Mouse (Mus musculus): ENCODE measurements around the gene 1700020D05Rik. TPM values are rescaled to one million over a fixed set of nuclear protein-coding genes. Genes with fewer than 3 reads are reported as not detected.

1700020D05Rik gene
- polyA plus RNA-seq, 1 experiment, result 1.5 TPM

DNA sequence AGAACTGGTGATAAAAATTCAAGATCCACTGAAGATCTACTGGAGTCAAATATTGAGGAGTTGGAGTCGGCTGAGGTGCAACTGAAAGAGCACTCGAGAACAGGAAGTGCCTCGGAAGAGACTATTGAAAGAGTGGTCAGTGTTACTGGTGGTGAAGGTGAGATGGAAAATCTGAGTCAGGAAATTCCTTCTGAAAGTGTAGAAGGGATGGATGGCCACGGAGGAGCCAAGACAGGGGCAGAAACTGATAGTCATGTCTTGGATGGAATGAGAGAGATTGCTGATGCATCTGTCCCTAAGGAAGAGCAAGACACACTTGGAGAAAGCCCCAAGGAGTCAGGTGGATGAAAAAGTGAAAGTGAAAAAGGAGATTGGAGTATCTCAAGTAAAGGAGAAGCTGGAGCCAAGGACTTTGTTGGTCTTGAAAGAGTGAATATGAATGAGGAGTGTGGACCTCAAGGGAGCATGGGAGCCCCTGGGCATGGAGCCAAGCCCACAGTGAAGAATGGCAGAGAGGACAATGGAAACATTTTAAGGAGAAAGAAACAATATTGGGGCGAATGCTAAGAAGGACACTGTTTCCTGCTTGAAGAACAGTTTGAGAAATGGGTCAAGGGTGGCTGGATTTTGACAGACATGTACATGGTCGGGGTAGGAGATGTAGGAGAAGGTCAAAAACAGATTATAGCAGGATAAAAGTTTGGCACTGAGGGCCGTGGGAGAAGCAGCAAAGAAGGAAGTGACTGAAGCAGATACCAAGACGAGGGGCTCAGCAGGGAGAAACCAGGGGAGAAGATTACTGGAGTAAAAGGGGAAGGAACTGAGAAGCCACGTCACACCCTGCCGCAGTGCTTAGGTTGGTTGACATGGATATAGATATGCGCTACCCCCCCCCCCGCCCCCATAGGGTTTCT lies 8.8 kb upstream of the 1700020D05Rik start:
- peaks cover 7% of the 10 kb centered on the region; the same call in 1 of the 2 replicates for H3K4me1 ChIP-seq (ENCODE audit: control insufficient read depth, insufficient read depth, insufficient read length)
- H3K36me3 ChIP-seq (ENCODE audit: control insufficient read depth, insufficient read depth, low read length), result no peaks in the 10 kb centered on the region
- WGBS, result 5% methylated on average over 12 of the region's 12 CpGs
- TF ChIP-seq CTCF (IDR thresholded peaks at IDR 0.05; ENCODE audit: extremely low read depth, insufficient read depth, insufficient read length, insufficient replicate concordance), result no peak
- TF ChIP-seq POLR2A (IDR thresholded peaks at IDR 0.05; ENCODE audit: low read depth, low read length), result no peak
- peak overlapping the region; percentile 65 for H3K27ac ChIP-seq (ENCODE audit: insufficient read depth, low read length)
- H3K4me3 ChIP-seq (ENCODE audit: extremely low read depth, insufficient read depth, insufficient read length), result peak overlapping the region; percentile 34
- peak; percentile 39 to 51 for DNase-seq (ENCODE audit: low read depth in 1 of 2, low spot score in 2 of 2)
- H3K27me3 ChIP-seq (ENCODE audit: control insufficient read depth, insufficient read depth, low read length), result no peaks in the 10 kb centered on the region

DNA sequence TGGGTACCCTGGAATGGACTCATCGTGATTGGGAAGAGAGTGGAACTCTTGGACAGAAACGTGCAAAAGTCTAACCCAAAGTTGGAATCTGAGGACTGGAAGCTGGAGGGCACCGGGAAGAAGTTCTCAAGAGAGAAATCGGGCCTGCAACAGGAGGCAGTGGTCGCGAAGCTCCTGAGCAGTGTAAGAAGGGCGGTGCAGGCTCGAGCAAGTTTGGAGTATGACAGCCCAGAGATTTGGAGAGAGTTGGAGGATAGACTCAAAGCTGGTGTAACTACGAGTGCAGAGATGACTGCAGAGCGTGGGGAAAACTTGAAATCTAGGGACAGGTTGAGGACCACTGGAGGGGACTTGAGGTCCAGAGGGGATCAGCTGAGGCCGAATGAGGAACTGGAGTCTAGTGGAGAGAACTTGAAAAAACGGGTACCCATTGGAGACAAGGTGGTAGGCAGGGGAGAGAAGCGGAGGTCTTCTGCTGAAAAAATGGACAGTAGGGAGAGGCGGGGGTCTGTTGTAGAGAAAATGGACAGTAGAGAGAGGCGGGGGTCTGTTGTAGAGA lies 7.6 kb upstream of the 1700020D05Rik start:
- 15% methylated on average over 15 of the region's 15 CpGs for WGBS
- TF ChIP-seq POLR2A (IDR thresholded peaks at IDR 0.05; ENCODE audit: low read depth, low read length) (no peak), CTCF (IDR thresholded peaks at IDR 0.05; ENCODE audit: extremely low read depth, insufficient read depth, insufficient read length, insufficient replicate concordance) (no peak)
- Histone ChIP-seq H3K4me3 (ENCODE audit: extremely low read depth, insufficient read depth, insufficient read length) (peak overlapping the region; percentile 65), H3K36me3 (ENCODE audit: control insufficient read depth, insufficient read depth, low read length) (no peaks in the 10 kb centered on the region), H3K4me1 (ENCODE audit: control insufficient read depth, insufficient read depth, insufficient read length) (peaks cover 7% of the 10 kb centered on the region; the same call in 1 of the 2 replicates), H3K27me3 (ENCODE audit: control insufficient read depth, insufficient read depth, low read length) (no peaks in the 10 kb centered on the region), H3K27ac (ENCODE audit: insufficient read depth, low read length) (peak overlapping the region; percentile 50)
- no peak for DNase-seq (ENCODE audit: low read depth in 1 of 2, low spot score in 2 of 2)

GRCm38 (mm10) chr19:5510031-5511026 lies 6.7 kb upstream of the 1700020D05Rik start, which contains the start of gene Snx32:
Gene Snx32, minus strand, starts transcription at chr19:5510538.
- H3K27me3 ChIP-seq (ENCODE audit: control insufficient read depth, insufficient read depth, low read length), result no peaks in the 10 kb centered on the region
- peak within 1 kb of the TSS; percentile 65 for H3K4me3 ChIP-seq (ENCODE audit: extremely low read depth, insufficient read depth, insufficient read length)
- peak within 1 kb of the TSS; percentile 50 for H3K27ac ChIP-seq (ENCODE audit: insufficient read depth, low read length)
- H3K36me3 ChIP-seq (ENCODE audit: control insufficient read depth, insufficient read depth, low read length), result no peaks in the 10 kb centered on the region
- WGBS, result 3% methylated on average over 47 of the region's 47 CpGs
- H3K4me1 ChIP-seq (ENCODE audit: control insufficient read depth, insufficient read depth, insufficient read length), result peaks cover 7% of the 10 kb centered on the region; the same call in 1 of the 2 replicates
- peak; percentile 11; the same call in 1 of the 2 replicates for TF ChIP-seq POLR2A (IDR thresholded peaks at IDR 0.05; ENCODE audit: low read depth, low read length)
- no peak for TF ChIP-seq CTCF (IDR thresholded peaks at IDR 0.05; ENCODE audit: extremely low read depth, insufficient read depth, insufficient read length, insufficient replicate concordance)
- peak; percentile 98 for DNase-seq (ENCODE audit: low read depth in 1 of 2, low spot score in 2 of 2)

DNA sequence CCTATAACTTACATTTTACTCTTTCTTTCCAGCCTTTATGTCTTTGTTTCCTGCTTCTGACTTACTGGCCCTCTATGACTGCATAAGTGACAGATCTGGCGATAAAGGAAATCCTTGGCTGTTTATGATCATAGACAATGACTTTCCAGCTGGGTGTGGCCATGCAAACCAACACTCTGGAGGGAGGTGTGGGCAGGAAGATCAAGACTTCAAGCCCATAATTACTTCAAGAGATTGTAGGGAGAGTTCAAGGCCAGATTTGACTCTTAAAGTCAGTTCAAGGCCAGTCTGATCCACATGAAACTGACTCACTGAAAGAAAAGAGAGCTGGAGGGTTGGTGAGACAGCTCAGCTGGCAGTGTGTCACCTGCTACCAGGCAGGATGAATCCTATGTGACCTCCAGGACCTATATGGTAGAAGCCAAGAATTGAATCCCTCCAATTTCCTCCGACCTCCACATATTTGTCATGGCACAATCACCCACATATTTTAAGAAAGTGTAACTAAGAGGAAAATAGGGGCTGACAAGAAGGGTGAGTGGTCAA lies 3.2 kb downstream of the 1700020D05Rik start:
- no peak for TF ChIP-seq CTCF (IDR thresholded peaks at IDR 0.05; ENCODE audit: extremely low read depth, insufficient read depth, insufficient read length, insufficient replicate concordance)
- no peak for TF ChIP-seq POLR2A (IDR thresholded peaks at IDR 0.05; ENCODE audit: low read depth, low read length)
- DNase-seq (ENCODE audit: low read depth in 1 of 2, low spot score in 2 of 2), result no peak
- Histone ChIP-seq H3K27ac (ENCODE audit: insufficient read depth, low read length) (no peak overlapping the region), H3K4me1 (ENCODE audit: control insufficient read depth, insufficient read depth, insufficient read length) (no peaks in the 10 kb centered on the region), H3K27me3 (ENCODE audit: control insufficient read depth, insufficient read depth, low read length) (no peaks in the 10 kb centered on the region), H3K36me3 (ENCODE audit: control insufficient read depth, insufficient read depth, low read length) (peaks cover 22% of the 10 kb centered on the region), H3K4me3 (ENCODE audit: extremely low read depth, insufficient read depth, insufficient read length) (no peak overlapping the region)
- 84% methylated on average over 2 of the region's 2 CpGs for WGBS

DNA sequence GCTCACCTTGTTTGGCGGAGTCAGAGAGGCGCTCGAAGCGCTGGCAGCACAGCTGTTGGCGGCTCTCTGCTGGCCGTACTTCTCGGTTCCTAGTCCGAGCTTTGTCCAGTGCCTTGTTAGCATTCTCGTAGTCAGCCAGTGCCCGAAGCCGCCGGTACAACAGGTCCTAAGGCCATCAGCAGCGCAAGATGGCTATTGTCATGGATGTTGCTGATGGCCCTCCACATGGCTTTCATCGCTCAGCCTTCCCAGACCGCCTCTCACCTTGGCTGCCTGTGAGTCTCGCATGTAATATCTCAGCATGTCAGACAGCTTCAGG lies 7.6 kb downstream of the 1700020D05Rik start:
- WGBS, result 94% methylated on average over 16 of the region's 16 CpGs
- peaks cover 41% of the 10 kb centered on the region for H3K36me3 ChIP-seq (ENCODE audit: control insufficient read depth, insufficient read depth, low read length)
- H3K4me1 ChIP-seq (ENCODE audit: control insufficient read depth, insufficient read depth, insufficient read length), result no peaks in the 10 kb centered on the region
- TF ChIP-seq CTCF (IDR thresholded peaks at IDR 0.05; ENCODE audit: extremely low read depth, insufficient read depth, insufficient read length, insufficient replicate concordance), result no peak
- TF ChIP-seq POLR2A (IDR thresholded peaks at IDR 0.05; ENCODE audit: low read depth, low read length), result no peak
- H3K27me3 ChIP-seq (ENCODE audit: control insufficient read depth, insufficient read depth, low read length), result no peaks in the 10 kb centered on the region
- DNase-seq (ENCODE audit: low read depth in 1 of 2, low spot score in 2 of 2), result no peak
- no peak overlapping the region for H3K27ac ChIP-seq (ENCODE audit: insufficient read depth, low read length)
- no peak overlapping the region for H3K4me3 ChIP-seq (ENCODE audit: extremely low read depth, insufficient read depth, insufficient read length)

Measured in spleen, adult 2 months (tissue).